Mouse (Mus musculus) embryo, embryonic 11.5 days (tissue): ENCODE data around the gene Il17rb.

Experiments
- DNase-seq: peaks from one replicate; pipeline ENCODE4 v3.0.0-alpha.2; 2012; ENCODE audit warnings: low read depth, low spot score

The Il17rb gene

GRCm38 (mm10) chr14:30016666-30017065 lies 8.0 kb upstream of the Il17rb start:
- DNase-seq = no peak

- DNase-seq = no peak
Observed at GRCm38 (mm10) chr14:30015008-30015407, 6.3 kb upstream of the Il17rb start.

- no peak for DNase-seq
Observed at GRCm38 (mm10) chr14:30014487-30014886, 5.8 kb upstream of the Il17rb start.

DNA sequence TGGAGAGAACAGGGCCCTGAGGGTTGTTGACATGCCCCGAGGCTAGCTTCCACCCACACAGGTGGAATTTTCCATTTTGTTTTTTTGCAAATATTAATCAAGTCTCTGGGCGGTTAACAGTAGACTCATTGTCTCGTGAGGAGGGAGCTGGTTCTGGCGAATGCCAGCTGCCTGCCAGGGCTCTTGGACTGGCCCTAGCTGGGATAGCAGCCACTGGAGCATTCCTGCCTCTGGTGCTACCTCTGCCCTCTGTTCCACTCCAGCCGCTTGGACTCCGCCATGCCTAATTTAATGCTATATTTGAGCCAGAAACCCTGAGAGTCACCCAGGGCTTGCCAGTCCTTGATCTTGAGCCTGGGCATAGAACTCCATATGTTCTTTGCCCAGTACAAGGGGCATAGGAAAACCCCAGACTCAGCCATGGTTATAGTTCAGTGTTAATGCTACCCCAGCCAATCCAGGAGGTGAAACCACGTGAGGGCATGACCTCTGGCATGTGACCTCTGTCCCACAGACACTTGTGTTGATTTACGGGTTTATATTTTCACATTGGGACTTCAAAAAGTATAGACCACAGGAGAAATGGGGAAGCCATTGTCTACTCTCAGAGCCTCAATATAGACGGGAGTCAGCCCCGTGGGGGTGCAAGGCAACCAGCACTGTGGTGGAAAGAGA lies 3.3 kb upstream of the Il17rb start:
- DNase-seq = no peak

DNA sequence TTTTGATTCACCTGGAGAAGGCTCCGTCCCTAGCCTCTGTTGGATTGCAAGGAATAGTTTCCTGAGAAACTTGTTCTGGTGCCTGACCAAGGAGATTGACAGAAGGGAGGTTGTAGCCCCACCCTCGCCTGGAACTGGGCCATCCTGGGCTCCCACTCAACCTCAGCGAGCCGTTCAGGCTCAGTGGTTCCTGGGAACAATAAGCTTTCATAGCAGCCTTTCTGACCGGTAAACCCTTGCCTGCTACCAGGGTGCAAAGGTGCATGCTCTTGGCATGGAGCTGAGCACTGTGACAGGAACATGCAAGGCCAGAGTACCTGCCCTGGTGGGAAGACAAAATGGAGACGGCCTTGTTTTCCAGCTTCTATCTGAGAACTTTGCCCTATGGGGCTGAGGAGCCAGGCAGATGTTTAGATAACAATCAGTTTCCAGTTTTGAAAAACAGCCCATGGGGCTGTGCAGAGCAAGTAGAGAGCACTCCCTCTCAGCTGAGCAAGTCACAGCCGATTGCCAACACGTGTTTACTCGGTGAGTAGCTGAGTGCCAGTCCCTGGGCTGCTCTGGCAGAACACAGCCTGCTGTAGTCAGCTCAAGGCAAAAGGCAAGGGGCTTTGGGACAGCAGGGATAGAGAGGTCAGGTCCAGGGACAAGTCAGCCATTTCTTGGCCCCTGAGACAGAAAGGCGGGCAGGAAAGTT lies 1.3 kb upstream of the Il17rb start:
- DNase-seq = no peak

DNA sequence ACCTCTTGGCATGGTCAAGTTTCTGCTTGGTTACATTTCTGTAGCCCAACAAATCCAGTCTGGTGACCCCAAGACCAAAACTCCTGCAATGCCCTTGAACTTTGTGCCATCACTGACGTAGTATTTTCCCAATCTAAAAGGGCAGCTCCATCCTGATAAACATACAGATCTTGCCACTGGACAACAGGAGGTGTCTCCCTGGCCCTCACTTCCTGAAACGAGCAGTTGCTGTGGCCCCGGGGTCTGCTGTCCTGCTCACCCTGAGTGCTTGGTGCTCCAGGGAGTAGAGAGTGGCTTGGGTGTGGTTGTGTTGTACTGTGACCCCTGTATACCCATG lies 9.3 kb downstream of the Il17rb start:
- no peak for DNase-seq

DNA sequence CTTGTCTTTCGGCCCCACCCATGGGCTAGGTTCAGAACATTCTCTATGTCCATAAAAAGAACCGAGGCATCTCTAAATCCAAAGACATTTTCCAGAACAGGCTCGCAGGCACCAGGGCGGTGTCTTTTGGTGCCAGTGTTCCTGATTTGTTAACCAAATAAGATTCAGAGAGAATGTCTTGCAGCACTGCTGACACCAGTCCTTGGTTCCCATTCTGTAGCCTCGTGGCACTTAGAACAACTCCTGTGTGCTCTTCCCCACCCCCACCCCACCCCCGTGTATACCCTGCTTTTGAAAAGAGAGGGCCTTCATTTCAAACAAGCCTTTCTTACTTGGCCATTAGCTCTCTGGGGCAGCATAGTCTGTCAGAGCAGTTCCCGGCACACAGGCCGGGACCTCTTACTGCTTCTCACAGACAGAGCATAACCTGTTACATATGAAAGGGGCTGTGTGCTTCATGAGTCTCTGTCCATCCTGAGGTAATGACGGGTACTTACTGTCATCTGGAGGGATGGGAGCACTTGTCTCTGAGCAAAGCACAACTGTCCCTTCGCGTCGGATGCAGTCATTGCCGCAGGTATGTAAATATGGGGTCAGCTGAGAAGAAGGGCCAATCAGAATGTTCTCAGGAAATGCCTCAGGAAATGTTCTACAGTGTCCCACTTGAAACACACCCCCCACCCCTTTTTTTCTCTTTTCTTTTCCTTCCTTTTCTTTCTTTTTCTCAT lies 9.8 kb downstream of the Il17rb start:
- no peak for DNase-seq

DNA sequence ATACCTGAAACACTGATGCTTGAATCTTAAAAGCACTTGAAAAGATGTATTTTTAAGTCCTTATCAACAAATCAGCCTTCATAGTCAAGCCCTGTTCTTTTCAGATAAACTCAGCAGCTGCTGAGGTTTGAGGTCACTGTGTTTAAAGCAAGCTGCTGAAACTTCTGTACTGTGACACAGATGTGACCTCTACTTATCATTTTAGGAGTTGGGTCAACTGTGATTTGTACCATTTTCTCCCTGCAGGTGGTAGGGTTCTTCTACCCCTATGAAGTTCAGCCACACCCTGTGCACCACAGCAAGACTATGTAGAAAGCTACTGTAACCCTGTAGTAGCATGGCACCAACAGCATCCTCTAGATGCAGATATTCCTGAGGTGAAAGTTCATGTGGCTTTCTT lies 11.4 kb downstream of the Il17rb start:
- DNase-seq = no peak

DNA sequence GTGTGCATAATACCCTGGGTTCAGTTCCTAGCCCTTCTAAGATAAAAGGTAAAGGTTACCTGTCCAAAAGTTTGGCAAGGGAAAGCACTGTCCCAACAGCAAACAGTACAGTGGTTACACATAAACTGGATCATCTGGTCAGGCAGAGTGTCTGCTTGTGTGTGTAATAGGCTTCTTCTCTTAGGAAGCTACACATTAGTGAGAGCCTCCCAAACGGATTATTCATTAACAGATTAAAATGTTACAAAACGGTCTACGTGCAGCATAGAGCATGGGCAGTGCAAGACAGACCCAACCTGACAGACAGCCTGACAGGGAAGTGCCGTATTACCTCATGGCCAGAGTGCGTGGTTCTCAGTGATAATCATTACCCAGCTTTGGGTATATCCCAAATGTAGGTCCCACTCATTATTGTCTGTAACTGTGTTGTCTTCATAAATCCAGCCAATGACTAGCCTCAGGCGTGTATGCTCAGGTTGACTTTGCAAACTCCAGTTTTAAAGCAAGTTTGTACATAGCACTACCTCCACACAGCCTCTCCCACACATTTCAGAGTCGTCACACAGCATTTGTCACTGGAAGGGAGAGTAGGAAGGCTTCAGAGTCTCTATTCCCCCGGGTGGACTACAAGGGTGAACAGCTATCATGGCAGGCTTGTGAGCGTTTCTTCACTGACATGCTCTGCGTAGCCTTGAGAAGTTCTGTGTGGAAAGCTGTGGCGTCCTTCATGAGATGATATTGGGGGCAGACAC lies 12.5 kb downstream of the Il17rb start:
- DNase-seq = no peak

GRCm38 (mm10) chr14:29994976-29995375 lies 13.7 kb downstream of the Il17rb start:
- DNase-seq = peak; percentile 14

GRCm38 (mm10) chr14:29988337-29988736 lies 20.4 kb downstream of the Il17rb start:
- DNase-seq = no peak

- no peak for DNase-seq
Observed at GRCm38 (mm10) chr14:29987739-29988138, 21.0 kb downstream of the Il17rb start.

- DNase-seq = no peak
Observed at GRCm38 (mm10) chr14:29987276-29987675, 21.4 kb downstream of the Il17rb start.

- DNase-seq = no peak
Observed at GRCm38 (mm10) chr14:29986096-29986495, 22.6 kb downstream of the Il17rb start.

- no peak for DNase-seq
Observed at GRCm38 (mm10) chr14:29980447-29981205, 28.1 kb downstream of the Il17rb start.

DNA sequence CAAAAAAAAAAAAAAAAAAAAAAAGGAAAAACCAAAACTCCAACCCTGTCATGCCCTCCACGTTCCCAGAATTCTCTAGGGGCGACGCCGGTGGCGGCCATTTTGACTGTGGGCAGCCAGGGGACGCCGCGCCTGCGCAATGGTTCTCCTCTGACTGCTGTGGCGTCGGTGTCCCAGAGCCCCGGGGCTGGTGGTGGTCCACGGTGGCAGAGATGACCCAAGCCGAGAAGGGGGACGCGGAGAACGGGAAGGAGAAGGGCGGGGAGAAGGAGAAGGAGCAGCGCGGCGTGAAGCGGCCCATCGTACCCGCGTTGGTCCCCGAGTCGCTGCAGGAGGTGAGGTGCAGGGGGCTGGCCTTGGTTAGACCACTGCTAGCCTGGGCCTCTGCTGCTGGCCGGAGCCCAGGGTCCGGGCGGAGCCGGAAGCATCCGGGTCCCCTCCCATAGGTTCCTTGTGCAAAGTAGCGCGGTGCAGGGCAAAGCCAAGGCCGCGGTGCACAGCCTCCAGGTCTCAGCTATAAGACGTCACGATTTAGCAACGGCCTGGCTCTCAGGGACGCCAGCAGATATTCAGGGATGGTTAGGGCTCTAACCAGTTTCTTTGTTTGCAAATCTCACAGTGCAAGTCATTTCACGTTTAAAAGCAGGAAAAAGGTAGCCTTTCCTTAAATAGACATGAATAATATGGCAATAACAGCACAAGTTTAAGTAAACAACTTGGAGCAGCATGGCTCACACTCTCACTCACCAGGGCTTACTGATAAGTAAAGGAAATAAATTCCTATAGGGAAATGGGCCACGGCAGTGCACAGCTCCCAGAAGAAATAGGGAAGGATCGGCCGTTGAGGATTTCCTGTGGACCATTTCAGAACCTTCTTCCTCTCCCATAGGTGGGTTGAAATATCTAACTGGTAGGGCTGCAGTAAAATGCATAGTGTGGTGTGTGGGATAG lies 30.2 kb downstream of the Il17rb start, which contains the start of gene Actr8:
TSS of gene Actr8 (plus strand) at position 84 of the 951 bp plus-strand sequence.
- DNase-seq = peak; percentile 89

GRCm38 (mm10) chr14:29976927-29977326 lies 31.8 kb downstream of the Il17rb start:
- DNase-seq = no peak

DNA sequence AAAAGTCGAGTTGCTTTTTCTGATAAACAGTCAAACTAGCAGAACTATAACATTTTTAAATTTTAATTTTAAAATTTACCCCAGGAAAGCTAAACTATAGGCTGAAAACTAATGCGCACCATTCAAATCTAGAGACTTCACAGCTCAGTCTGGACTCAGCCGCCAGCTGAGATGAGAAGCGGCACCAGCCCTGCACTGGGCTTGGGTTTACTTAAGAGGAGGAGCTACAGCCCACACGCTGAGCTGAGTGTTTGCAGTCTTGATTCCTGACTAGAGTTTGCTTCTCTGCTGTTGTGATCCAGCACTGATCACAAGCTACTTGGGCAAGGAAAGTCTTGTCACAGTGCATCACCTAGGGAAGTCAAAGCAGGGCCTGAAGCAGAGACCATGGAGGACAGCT lies 36.7 kb downstream of the Il17rb start:
- DNase-seq = no peak

- no peak for DNase-seq
Observed at GRCm38 (mm10) chr14:29971446-29971845, 37.2 kb downstream of the Il17rb start.
